Mouse (Mus musculus) ES-Bruce4 (cell line): ENCODE data around the gene Cd2. TPM values are rescaled to one million over a fixed set of nuclear protein-coding genes. Genes with fewer than 3 reads are reported as not detected.

Source experiments
- H3K27ac ChIP-seq: 2 replicates; pipeline ENCODE4 v1.5.1; 2012; ENCODE audit warnings: low read length, inconsistent platforms; ENCODE audit not compliant: insufficient read depth
- H3K27me3 ChIP-seq: 2 replicates; pipeline ENCODE4 v1.6.1; 2012; ENCODE audit warnings: mild to moderate bottlenecking, low read length, inconsistent platforms; ENCODE audit not compliant: control insufficient read depth, poor library complexity, insufficient read depth, severe bottlenecking
- H3K36me3 ChIP-seq: 2 replicates; pipeline ENCODE4 v1.6.1; 2012; ENCODE audit warnings: inconsistent platforms, mild to moderate bottlenecking, low read length, moderate library complexity; ENCODE audit not compliant: control insufficient read depth, poor library complexity, insufficient read depth, severe bottlenecking
- H3K4me1 ChIP-seq: one replicate; pipeline ENCODE4 v1.8.1; 2011; ENCODE audit warnings: low read length; ENCODE audit not compliant: control insufficient read depth, insufficient read depth
- H3K4me3 ChIP-seq: 2 replicates; pipeline ENCODE4 v1.5.1; 2011; ENCODE audit warnings: low read depth, mild to moderate bottlenecking, low read length
- H3K9ac ChIP-seq: 2 replicates; pipeline ENCODE4 v1.6.1; 2012; ENCODE audit warnings: low read depth, mild to moderate bottlenecking, inconsistent platforms; ENCODE audit not compliant: poor library complexity, severe bottlenecking
- H3K9me3 ChIP-seq: replicated peaks from 2 replicates; pipeline ENCODE4 v1.6.1; 2012; ENCODE audit warnings: mild to moderate bottlenecking, low read length, inconsistent platforms; ENCODE audit not compliant: control insufficient read depth, poor library complexity, insufficient read depth, severe bottlenecking
- CTCF ChIP-seq: IDR thresholded peaks from one replicate; pipeline ENCODE4 v1.8.1; 2011; ENCODE audit warnings: low read depth, low read length
- EP300 ChIP-seq: IDR thresholded peaks from 2 replicates; pipeline ENCODE4 v1.6.1; 2011; ENCODE audit warnings: low read depth, low read length; ENCODE audit not compliant: insufficient read depth
- POLR2A ChIP-seq: IDR thresholded peaks from one replicate; pipeline ENCODE4 v1.8.1; 2011; ENCODE audit warnings: low read length; ENCODE audit not compliant: insufficient read depth
- polyA plus RNA-seq: library from polyadenylated mRNA; stranded (reverse); fragments of >200 nt; gene quantifications from 2 replicates; pipeline ENCODE4 v1.2.4, GENCODE M21; 2011; ENCODE audit warnings: low read depth; ENCODE audit not compliant: missing spikeins, insufficient read depth, insufficient read length

Gene Cd2
- polyA plus RNA-seq, 1 experiment, result 1.8 TPM

DNA sequence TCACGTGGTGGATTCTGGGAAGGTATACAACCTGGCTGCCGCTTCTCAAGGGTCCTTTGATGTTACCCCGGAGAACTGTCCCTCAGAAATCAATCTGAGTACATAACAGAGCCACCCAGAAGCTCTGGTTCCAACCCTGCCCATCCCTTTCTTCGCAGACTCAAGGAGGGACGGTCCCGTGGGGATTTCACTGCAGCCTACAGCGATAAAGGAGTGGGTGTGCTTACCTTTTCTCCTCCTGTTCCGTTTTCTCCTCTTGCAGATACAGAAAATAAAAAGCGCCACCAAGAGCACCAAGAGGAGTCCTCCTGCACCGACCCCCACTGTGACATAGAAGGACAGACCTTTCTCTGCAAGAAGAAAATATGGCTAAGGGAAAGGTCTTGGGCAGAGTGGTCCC lies 8.2 kb downstream of the Cd2 start:
- H3K9me3 ChIP-seq, result no peaks in the 10 kb centered on the region
- H3K27ac ChIP-seq, result peak overlapping the region; percentile 84
- H3K36me3 ChIP-seq, result no peaks in the 10 kb centered on the region
- H3K4me1 ChIP-seq, result peaks cover 11% of the 10 kb centered on the region
- TF ChIP-seq EP300, result no peak
- TF ChIP-seq POLR2A, result no peak
- TF ChIP-seq CTCF, result no peak
- peak overlapping the region; percentile 41; the same call in 1 of the 2 replicates for H3K4me3 ChIP-seq
- H3K27me3 ChIP-seq, result no peaks in the 10 kb centered on the region
- H3K9ac ChIP-seq, result no peak overlapping the region

DNA sequence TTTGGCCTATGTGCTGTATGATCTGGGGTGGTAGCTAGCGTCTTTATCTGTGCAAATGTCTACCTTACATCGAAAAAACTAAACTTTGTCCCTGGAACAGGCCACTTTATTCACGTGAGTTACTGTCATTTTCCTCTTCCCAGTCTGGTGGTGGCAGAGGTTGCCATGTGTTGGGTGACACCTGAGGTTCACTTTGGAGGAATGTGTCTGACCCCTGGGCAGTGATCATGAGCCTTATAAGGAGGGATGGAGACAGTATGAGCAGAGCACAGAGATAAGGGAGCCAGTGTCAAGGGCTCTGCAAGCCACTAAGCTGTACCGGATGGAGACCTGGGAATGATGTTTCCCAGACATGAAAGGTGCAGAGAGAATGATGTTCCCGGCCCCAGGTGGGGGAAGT lies 9.3 kb downstream of the Cd2 start:
- no peak overlapping the region for H3K27ac ChIP-seq
- peaks cover 11% of the 10 kb centered on the region for H3K4me1 ChIP-seq
- no peaks in the 10 kb centered on the region for H3K36me3 ChIP-seq
- no peak for TF ChIP-seq CTCF
- TF ChIP-seq POLR2A, result no peak
- no peak for TF ChIP-seq EP300
- H3K4me3 ChIP-seq, result no peak overlapping the region
- no peak overlapping the region for H3K9ac ChIP-seq
- no peaks in the 10 kb centered on the region for H3K27me3 ChIP-seq
- H3K9me3 ChIP-seq, result no peaks in the 10 kb centered on the region

GRCm38 (mm10) chr3:101277830-101278229 lies 9.9 kb downstream of the Cd2 start:
- Histone ChIP-seq H3K4me3 (no peak overlapping the region), H3K9ac (no peak overlapping the region), H3K4me1 (peaks cover 11% of the 10 kb centered on the region), H3K9me3 (no peaks in the 10 kb centered on the region), H3K27me3 (no peaks in the 10 kb centered on the region), H3K27ac (no peak overlapping the region), H3K36me3 (no peaks in the 10 kb centered on the region)
- TF ChIP-seq POLR2A (no peak), CTCF (no peak), EP300 (no peak)

GRCm38 (mm10) chr3:101276501-101277320 lies 11.0 kb downstream of the Cd2 start:
- no peaks in the 10 kb centered on the region for H3K36me3 ChIP-seq
- H3K4me1 ChIP-seq, result peaks cover 9% of the 10 kb centered on the region
- H3K9me3 ChIP-seq, result no peaks in the 10 kb centered on the region
- no peaks in the 10 kb centered on the region for H3K27me3 ChIP-seq
- H3K9ac ChIP-seq, result no peak overlapping the region
- no peak for TF ChIP-seq CTCF
- no peak for TF ChIP-seq EP300
- no peak for TF ChIP-seq POLR2A
- H3K4me3 ChIP-seq, result no peak overlapping the region
- no peak overlapping the region for H3K27ac ChIP-seq

- no peak overlapping the region for H3K9ac ChIP-seq
- no peaks in the 10 kb centered on the region for H3K9me3 ChIP-seq
- no peaks in the 10 kb centered on the region for H3K36me3 ChIP-seq
- H3K27ac ChIP-seq, result no peak overlapping the region
- no peak for TF ChIP-seq EP300
- TF ChIP-seq POLR2A, result no peak
- no peak for TF ChIP-seq CTCF
- H3K4me1 ChIP-seq, result peaks cover 5% of the 10 kb centered on the region
- no peak overlapping the region for H3K4me3 ChIP-seq
- no peaks in the 10 kb centered on the region for H3K27me3 ChIP-seq
These were observed 12.0 kb downstream of the Cd2 start for GRCm38 (mm10) chr3:101275636-101276300.

DNA sequence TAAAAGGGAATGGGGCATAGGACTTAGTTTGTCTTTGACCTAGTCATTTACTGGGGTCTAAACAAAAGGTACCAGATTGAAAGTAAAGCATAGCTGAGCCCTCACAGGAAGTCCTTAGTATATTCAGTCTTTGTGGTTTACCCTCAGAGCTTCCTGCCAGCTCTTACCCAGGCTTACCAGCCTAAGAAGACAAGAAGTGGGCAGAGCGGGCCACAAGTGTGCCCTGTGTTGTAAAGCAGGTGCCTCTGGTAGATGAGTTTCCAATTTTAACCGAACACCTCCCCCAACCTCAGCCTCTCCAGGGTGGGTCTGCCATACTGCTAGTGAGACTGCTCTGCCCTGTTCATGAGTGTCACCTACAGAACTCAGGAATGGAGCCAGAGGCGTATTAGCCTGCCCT lies 12.9 kb downstream of the Cd2 start:
- no peaks in the 10 kb centered on the region for H3K36me3 ChIP-seq
- TF ChIP-seq CTCF (no peak), POLR2A (no peak), EP300 (no peak)
- H3K27ac ChIP-seq, result no peak overlapping the region
- H3K9me3 ChIP-seq, result no peaks in the 10 kb centered on the region
- H3K9ac ChIP-seq, result no peak overlapping the region
- no peak overlapping the region for H3K4me3 ChIP-seq
- H3K27me3 ChIP-seq, result no peaks in the 10 kb centered on the region
- peaks cover 5% of the 10 kb centered on the region for H3K4me1 ChIP-seq
